Mouse (Mus musculus) large intestine, adult 2 months (tissue): ENCODE data around the gene Aif1. TPM values are rescaled to one million over a fixed set of nuclear protein-coding genes. Genes with fewer than 3 reads are reported as not detected.
A peak's percentile ranks its signal among the peaks of the same experiment; 100 is the strongest.

Source experiments
- DNase-seq: peaks from one replicate; pipeline ENCODE4 v3.0.0-alpha.2; 2012; ENCODE audit warnings: low read depth, low spot score
- WGBS: fragments of 180-500 bp; shearing (Covaris S2); methylation state at CpG from one replicate; pipeline ENCODE4 v1.1.7; 2018; 5-methylcytosine and 5-hydroxymethylcytosine counted together
- polyA plus RNA-seq: library from polyadenylated mRNA; depleted of rRNA; stranded (reverse); fragments of >200 nt; gene quantifications from 2 replicates; pipeline ENCODE4 v1.2.3, GENCODE M21; 2012

Gene Aif1
- polyA plus RNA-seq, 1 experiment: 3.8 TPM

GRCm38 (mm10) chr17:35172445-35173234 lies 3.2 kb downstream of the Aif1 start:
- 73% methylated on average over 11 of the region's 11 CpGs for WGBS
- no peak for DNase-seq

- DNase-seq: no peak
- 11% methylated on average over 4 of the region's 4 CpGs for WGBS
Observed at GRCm38 (mm10) chr17:35168541-35169207, 7.2 kb downstream of the Aif1 start.

GRCm38 (mm10) chr17:35167794-35168193 lies 8.1 kb downstream of the Aif1 start:
- WGBS: 92% methylated on average over 7 of the region's 7 CpGs
- no peak for DNase-seq

GRCm38 (mm10) chr17:35166352-35167035 lies 9.4 kb downstream of the Aif1 start:
- DNase-seq: peak; percentile 87
- 71% methylated on average over 8 of the region's 8 CpGs for WGBS

GRCm38 (mm10) chr17:35165451-35166155 lies 10.3 kb downstream of the Aif1 start:
- 17% methylated on average over 12 of the region's 12 CpGs for WGBS
- DNase-seq: no peak

GRCm38 (mm10) chr17:35164568-35165450 lies 11.1 kb downstream of the Aif1 start, which contains the start of gene Prrc2a:
TSS of gene Prrc2a (minus strand) at chr17:35164897.
- peak; percentile 94 for DNase-seq
- under 1% methylated on average over 76 of the region's 89 CpGs for WGBS

GRCm38 (mm10) chr17:35164218-35164567 lies 11.7 kb downstream of the Aif1 start:
- WGBS: 0% methylated on average over 28 of the region's 28 CpGs

GRCm38 (mm10) chr17:35163326-35164081 lies 12.4 kb downstream of the Aif1 start:
- no peak for DNase-seq
- 2% methylated on average over 8 of the region's 8 CpGs for WGBS

More at GRCm38 (mm10) chr17:35164218-35164567, 11.7 kb downstream of the Aif1 start:
- no peak for DNase-seq

GRCm38 (mm10) chr17:35162730-35163129 lies 13.1 kb downstream of the Aif1 start:
- DNase-seq: no peak
- WGBS: 4% methylated on average over 12 of the region's 12 CpGs

- WGBS: 61% methylated on average over 14 of the region's 14 CpGs
- DNase-seq: no peak
Observed at GRCm38 (mm10) chr17:35162121-35162520, 13.7 kb downstream of the Aif1 start.

- WGBS: 75% methylated on average over 11 of the region's 11 CpGs
- DNase-seq: no peak
Observed at GRCm38 (mm10) chr17:35161421-35161820, 14.4 kb downstream of the Aif1 start.

- DNase-seq: no peak
Observed at GRCm38 (mm10) chr17:35159638-35160037, 16.2 kb downstream of the Aif1 start.

GRCm38 (mm10) chr17:35158850-35159593 lies 16.8 kb downstream of the Aif1 start:
- 92% methylated on average over 16 of the region's 16 CpGs for WGBS
- DNase-seq: no peak

More at GRCm38 (mm10) chr17:35159638-35160037, 16.2 kb downstream of the Aif1 start:
- 88% methylated on average over 7 of the region's 7 CpGs for WGBS

GRCm38 (mm10) chr17:35157661-35158175 lies 18.1 kb downstream of the Aif1 start:
- 92% methylated on average over 8 of the region's 8 CpGs for WGBS
- no peak for DNase-seq

- WGBS: 88% methylated on average over 8 of the region's 8 CpGs
- DNase-seq: no peak
Observed at GRCm38 (mm10) chr17:35157254-35157653, 18.6 kb downstream of the Aif1 start.

GRCm38 (mm10) chr17:35156461-35157200 lies 19.2 kb downstream of the Aif1 start:
- DNase-seq: no peak
- 86% methylated on average over 33 of the region's 33 CpGs for WGBS

GRCm38 (mm10) chr17:35155451-35155850 lies 20.4 kb downstream of the Aif1 start:
- no peak for DNase-seq

More at GRCm38 (mm10) chr17:35155451-35155850, 20.4 kb downstream of the Aif1 start:
- WGBS: 88% methylated on average over 12 of the region's 12 CpGs
